Mouse (Mus musculus) liver, adult 2 months (tissue): ENCODE measurements at regions not wholly inside any gene's neighbourhood (a gene's known extent, or its start where the extent isn't known, plus 50 kb on each side); places are given as distances from the start of the nearest gene placed in this dataset.
"Not testable (repeated sequence)": the region's sequence is repeated elsewhere in the genome, so short reads cannot be mapped to it uniquely, and the experiment has no call there.

ENCODE experiments used
- DNase-seq: peaks from one replicate; pipeline ENCODE4 v3.0.0-alpha.2; 2011; ENCODE audit warnings: low read depth, low spot score; ENCODE audit errors: extremely low read depth
- H3K27ac ChIP-seq: fragments of 200-500 bp; replicated peaks from 2 replicates; pipeline ENCODE4 v1.5.1; 2012; ENCODE audit warnings: low read depth, mild to moderate bottlenecking, control low read depth, inconsistent platforms, low read length; ENCODE audit not compliant: insufficient read depth
- H3K27me3 ChIP-seq: fragments of 200-500 bp; 2 replicates; pipeline ENCODE4 v1.6.1; 2012; ENCODE audit warnings: mild to moderate bottlenecking, moderate library complexity, low read length, inconsistent platforms; ENCODE audit not compliant: control insufficient read depth, insufficient read depth
- H3K36me3 ChIP-seq: fragments of 200-500 bp; 2 replicates; pipeline ENCODE4 v1.6.1; 2012; ENCODE audit warnings: low read length, inconsistent platforms; ENCODE audit not compliant: control insufficient read depth, insufficient read depth
- H3K4me1 ChIP-seq: fragments of 200-500 bp; 2 replicates; pipeline ENCODE4 v1.6.1; 2011; ENCODE audit warnings: low read length; ENCODE audit not compliant: control insufficient read depth, insufficient read depth
- H3K4me3 ChIP-seq: fragments of 200-500 bp; 2 replicates; pipeline ENCODE4 v1.5.1; 2011; ENCODE audit warnings: low read depth, mild to moderate bottlenecking, control low read depth, low read length, moderate library complexity; ENCODE audit not compliant: insufficient read depth
- H3K79me2 ChIP-seq: fragments of 200-500 bp; 2 replicates; pipeline ENCODE4 v1.6.1; 2012; ENCODE audit warnings: inconsistent platforms, mild to moderate bottlenecking, low read length, moderate library complexity; ENCODE audit not compliant: control insufficient read depth, insufficient read depth
- H3K9ac ChIP-seq: fragments of 200-500 bp; 2 replicates; pipeline ENCODE4 v1.6.1; 2012; ENCODE audit warnings: low read depth, mild to moderate bottlenecking, control low read depth, inconsistent platforms, low read length
- CTCF ChIP-seq: fragments of 200-500 bp; IDR thresholded peaks from 2 replicates; pipeline ENCODE4 v1.5.1; 2011; ENCODE audit warnings: low read depth, low read length, control low read depth
- WGBS: fragments of 180-500 bp; shearing (Covaris S2); methylation state at CpG from one replicate; pipeline ENCODE4 v1.1.7; 2018; 5-methylcytosine and 5-hydroxymethylcytosine counted together

- H3K79me2 ChIP-seq, H3K4me3 ChIP-seq, DNase-seq, H3K36me3 ChIP-seq, H3K4me1 ChIP-seq, H3K27ac ChIP-seq, H3K9ac ChIP-seq, H3K27me3 ChIP-seq: not testable (repeated sequence)
Measured at GRCm38 (mm10) chr14:53209258-53209657, 713.7 kb upstream of the Olfr1507 start.

DNA sequence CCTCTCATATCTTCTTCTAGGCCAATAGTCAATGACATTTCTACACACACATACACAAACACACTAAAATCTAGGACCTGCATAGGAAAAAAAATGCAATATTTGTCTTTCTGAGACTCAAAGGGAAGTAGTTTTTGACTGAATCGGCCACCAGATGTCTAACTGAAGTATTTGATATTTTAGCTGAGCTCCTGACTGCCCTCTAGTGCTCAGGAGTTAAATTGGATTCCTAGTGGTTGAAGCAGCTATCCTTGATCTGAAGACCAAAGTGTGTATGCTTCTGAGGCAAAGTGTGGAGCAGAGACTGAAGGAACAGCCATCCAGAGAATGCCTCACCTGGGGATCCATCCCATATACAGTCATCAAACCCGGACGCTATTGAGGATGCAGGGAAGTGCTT lies 695.4 kb upstream of the Olfr1507 start:
- no CpG with 5 or more reads among the region's 3 CpGs for WGBS
- not testable (repeated sequence) for H3K36me3 ChIP-seq, H3K27me3 ChIP-seq, H3K4me3 ChIP-seq, H3K9ac ChIP-seq, DNase-seq, H3K79me2 ChIP-seq, H3K27ac ChIP-seq, H3K4me1 ChIP-seq

- H3K4me1 ChIP-seq, H3K27me3 ChIP-seq, H3K4me3 ChIP-seq, H3K36me3 ChIP-seq, H3K9ac ChIP-seq, H3K79me2 ChIP-seq, DNase-seq, H3K27ac ChIP-seq: not testable (repeated sequence)
Measured at GRCm38 (mm10) chr14:53174099-53174498, 678.5 kb upstream of the Olfr1507 start.

DNA sequence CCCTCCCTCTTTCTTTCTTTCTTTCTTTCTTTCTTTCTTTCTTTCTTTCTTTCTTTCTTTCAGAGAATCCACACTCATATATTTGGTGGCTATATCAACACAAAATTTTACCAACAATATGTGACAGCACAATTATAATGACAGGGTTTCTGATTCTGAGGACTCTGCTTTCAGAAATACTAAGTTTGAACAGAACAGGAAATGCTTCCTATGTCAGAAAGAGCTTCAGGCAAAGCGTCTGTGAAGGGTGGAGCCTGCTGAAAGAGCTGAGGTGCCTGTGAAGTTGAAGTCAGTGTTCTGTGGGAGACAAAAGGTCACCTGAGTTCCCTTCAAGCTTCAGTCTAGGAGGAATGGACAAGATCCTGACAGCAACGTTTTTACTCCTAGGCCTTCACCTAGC lies 670.8 kb upstream of the Olfr1507 start:
- not testable (repeated sequence) for H3K4me1 ChIP-seq, H3K79me2 ChIP-seq, H3K27ac ChIP-seq, H3K27me3 ChIP-seq, DNase-seq, H3K9ac ChIP-seq, H3K36me3 ChIP-seq, H3K4me3 ChIP-seq
- WGBS: no CpG with 5 or more reads among the region's 2 CpGs

- H3K36me3 ChIP-seq, DNase-seq, H3K4me3 ChIP-seq, H3K79me2 ChIP-seq, H3K27ac ChIP-seq, H3K27me3 ChIP-seq, H3K4me1 ChIP-seq, H3K9ac ChIP-seq: not testable (repeated sequence)
- no CpG with 5 or more reads among the region's 2 CpGs for WGBS
Measured at GRCm38 (mm10) chr14:53159012-53159411, 663.5 kb upstream of the Olfr1507 start.

GRCm38 (mm10) chr14:53134783-53135182 lies 639.2 kb upstream of the Olfr1507 start:
- H3K4me3 ChIP-seq, H3K27me3 ChIP-seq, H3K9ac ChIP-seq, H3K4me1 ChIP-seq, H3K36me3 ChIP-seq, H3K27ac ChIP-seq, DNase-seq, H3K79me2 ChIP-seq: not testable (repeated sequence)

- peak; percentile 4 for DNase-seq
- not testable (repeated sequence) for H3K4me1 ChIP-seq, H3K36me3 ChIP-seq, H3K4me3 ChIP-seq, H3K9ac ChIP-seq, H3K27ac ChIP-seq, H3K27me3 ChIP-seq, H3K79me2 ChIP-seq
- peak; percentile 55 for TF ChIP-seq CTCF
- WGBS: 25% methylated on average over 6 of the region's 6 CpGs
Measured at GRCm38 (mm10) chr14:53132390-53132789, 636.8 kb upstream of the Olfr1507 start.

DNA sequence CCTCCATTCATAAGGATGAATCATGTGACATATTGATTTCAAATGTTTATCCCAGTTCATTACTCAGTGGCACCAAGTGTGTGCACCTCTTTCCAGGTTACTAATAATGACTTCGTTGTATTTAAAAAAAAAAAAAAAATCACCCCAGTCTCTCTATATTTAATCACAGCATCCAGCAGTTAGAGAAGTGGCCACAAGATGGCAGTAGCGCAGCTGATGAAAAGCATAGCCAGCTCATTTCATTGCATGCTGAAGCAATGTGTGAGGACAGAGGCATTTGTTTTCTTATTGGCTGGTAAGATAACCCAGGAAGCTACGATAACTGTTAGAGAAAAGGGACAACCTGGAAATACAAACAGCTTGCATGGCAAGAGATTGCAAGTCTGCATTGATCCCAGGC lies 626.2 kb upstream of the Olfr1507 start:
- DNase-seq, H3K9ac ChIP-seq, H3K4me1 ChIP-seq, H3K79me2 ChIP-seq, H3K27ac ChIP-seq, H3K36me3 ChIP-seq, H3K4me3 ChIP-seq, H3K27me3 ChIP-seq: not testable (repeated sequence)
- WGBS: 12% methylated on average over 2 of the region's 3 CpGs

DNA sequence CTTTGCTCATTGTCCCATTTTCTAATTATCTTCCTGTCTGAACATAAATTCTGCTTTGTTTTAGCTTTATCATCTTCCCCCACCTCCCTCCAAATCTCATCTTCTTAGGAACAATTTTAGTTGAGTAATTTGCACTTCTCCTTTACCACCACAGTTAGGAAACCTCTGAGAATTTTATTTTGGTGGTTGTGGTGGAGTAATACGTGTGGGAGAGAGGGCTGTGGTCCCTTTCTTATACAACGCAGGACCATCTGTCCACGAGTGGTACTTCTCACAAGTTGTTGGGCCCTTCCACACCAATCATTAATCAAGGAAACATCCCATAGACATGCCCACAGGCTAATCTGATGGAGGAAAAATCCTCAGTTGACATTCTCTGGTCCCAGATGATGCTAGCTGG lies 614.2 kb upstream of the Olfr1507 start:
- not testable (repeated sequence) for H3K27ac ChIP-seq, H3K4me3 ChIP-seq, H3K79me2 ChIP-seq, H3K9ac ChIP-seq, H3K36me3 ChIP-seq, H3K27me3 ChIP-seq, H3K4me1 ChIP-seq, DNase-seq
- WGBS: 67% methylated on average over 3 of the region's 3 CpGs

DNA sequence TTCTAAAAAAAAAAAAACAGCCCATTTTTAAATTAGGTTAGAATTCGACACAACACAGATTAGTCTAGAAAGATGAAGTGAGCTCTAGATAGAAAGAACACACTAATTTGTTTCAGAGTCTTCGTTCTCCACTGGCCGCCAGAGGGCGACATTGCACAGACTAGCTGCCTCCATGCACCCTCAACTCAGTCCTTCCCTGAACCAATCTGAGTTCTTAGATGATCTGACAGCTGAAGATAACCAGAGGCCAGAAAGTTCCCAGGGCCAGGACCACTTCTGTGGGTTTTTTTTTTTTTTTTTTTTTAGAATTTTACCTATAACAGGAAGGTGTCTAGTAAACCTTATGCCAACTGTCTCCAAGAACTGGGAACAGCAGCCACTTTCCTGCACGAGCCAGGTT lies 605.8 kb upstream of the Olfr1507 start:
- WGBS: 23% methylated on average over 5 of the region's 5 CpGs
- H3K27ac ChIP-seq, H3K27me3 ChIP-seq, H3K79me2 ChIP-seq, DNase-seq, H3K9ac ChIP-seq, H3K4me1 ChIP-seq, H3K4me3 ChIP-seq, H3K36me3 ChIP-seq: not testable (repeated sequence)
